ENCODE assay signal across 8 mouse cellular contexts in genomic region chr3:58524246-58524645, GRCm38 (mm10). TPM values are rescaled to one million over a fixed set of nuclear protein-coding genes. Genes with fewer than 3 reads are reported as not detected.
A peak's percentile ranks its signal among the peaks of the same experiment; 100 is the strongest.
DNase-seq lines count a peak whose midpoint lies in the region; ATAC-seq and TF ChIP-seq lines count a peak whose summit lies in the region.

No protein-coding gene starts in this region.

- H3K27me3 ChIP-seq in lung, postnatal 0 days (replicated peaks; ENCODE audit: insufficient read depth, low read length) = no peaks in the 10 kb centered on the region
- H3K27me3 ChIP-seq in embryonic facial prominence, embryonic 14.5 days (replicated peaks; ENCODE audit: control insufficient read depth, insufficient read depth, low read length) = no peaks in the 10 kb centered on the region
- H3K27me3 ChIP-seq in limb, embryonic 10.5 days (ENCODE audit: low read depth, poor library complexity, severe bottlenecking) = no peaks in the 10 kb centered on the region
- no peaks in the 10 kb centered on the region for H3K27me3 ChIP-seq in stomach, embryonic 14.5 days (ENCODE audit: control insufficient read depth, insufficient read depth, low read length)

- H3K27ac ChIP-seq in lung, postnatal 0 days (ENCODE audit: low read length) = no peak overlapping the region
- no peak overlapping the region for H3K27ac ChIP-seq in embryonic facial prominence, embryonic 14.5 days (replicated peaks; ENCODE audit: low read depth, low read length)
- H3K27ac ChIP-seq in limb, embryonic 10.5 days = no peak overlapping the region
- H3K27ac ChIP-seq in stomach, embryonic 14.5 days (ENCODE audit: low read length) = no peak overlapping the region

- peak overlapping the region; percentile 88 for H3K4me2 ChIP-seq in lung, postnatal 0 days (replicated peaks; ENCODE audit: low read depth, low read length)
- H3K4me2 ChIP-seq in embryonic facial prominence, embryonic 14.5 days (ENCODE audit: low read depth, low read length) = peak overlapping the region; percentile 82
- peak overlapping the region; percentile 69 for H3K4me2 ChIP-seq in stomach, embryonic 14.5 days (replicated peaks; ENCODE audit: low read depth, low read length)

- H3K9ac ChIP-seq in lung, postnatal 0 days (replicated peaks; ENCODE audit: low read depth) = peak overlapping the region; percentile 96; the same call in 1 of the 2 replicates
- H3K9ac ChIP-seq in embryonic facial prominence, embryonic 14.5 days (ENCODE audit: low read depth, low read length) = peak overlapping the region; percentile 95
- H3K9ac ChIP-seq in stomach, embryonic 14.5 days (replicated peaks; ENCODE audit: low read depth, low read length) = no peak overlapping the region; the same call in 1 of the 2 replicates

- no peak for ATAC-seq in lung, postnatal 0 days
- ATAC-seq in embryonic facial prominence, embryonic 14.5 days (ENCODE audit: low read depth) = no peak
- no peak for ATAC-seq in stomach, embryonic 14.5 days (ENCODE audit: insufficient number of reproducible peaks, insufficient read depth, low FRiP score, low read depth)

- H3K4me3 ChIP-seq in lung, postnatal 0 days (ENCODE audit: low read depth, low read length) = peak overlapping the region; percentile 94
- H3K4me3 ChIP-seq in embryonic facial prominence, embryonic 14.5 days (ENCODE audit: low read depth, low read length) = peak overlapping the region; percentile 95
- peak overlapping the region; percentile 70 for H3K4me3 ChIP-seq in limb, embryonic 10.5 days
- peak overlapping the region; percentile 92 for H3K4me3 ChIP-seq in stomach, embryonic 14.5 days (ENCODE audit: low read depth, low read length)

- no peak for TF ChIP-seq EP300 in lung, postnatal 0 days (IDR thresholded peaks at IDR 0.05)

- H3K9me3 ChIP-seq in lung, postnatal 0 days (ENCODE audit: low read length) = no peaks in the 10 kb centered on the region
- H3K9me3 ChIP-seq in embryonic facial prominence, embryonic 14.5 days (ENCODE audit: control insufficient read depth, low read length) = no peaks in the 10 kb centered on the region
- no peaks in the 10 kb centered on the region for H3K9me3 ChIP-seq in limb, embryonic 10.5 days (replicated peaks)
- H3K9me3 ChIP-seq in stomach, embryonic 14.5 days (ENCODE audit: control insufficient read depth, low read depth, low read length) = no peaks in the 10 kb centered on the region

- peaks cover 3% of the 10 kb centered on the region; the same call in 1 of the 2 replicates for H3K4me1 ChIP-seq in lung, postnatal 0 days (ENCODE audit: insufficient read depth, low read depth, low read length)
- peaks cover 18% of the 10 kb centered on the region for H3K4me1 ChIP-seq in embryonic facial prominence, embryonic 14.5 days (ENCODE audit: control insufficient read depth, insufficient read depth, low read length)
- peaks cover 13% of the 10 kb centered on the region for H3K4me1 ChIP-seq in limb, embryonic 10.5 days
- H3K4me1 ChIP-seq in stomach, embryonic 14.5 days (ENCODE audit: control insufficient read depth, insufficient read depth, low read length) = peaks cover 9% of the 10 kb centered on the region; the same call in 1 of the 2 replicates

- WGBS in lung, postnatal 0 days = 30% methylated on average over 4 of the region's 4 CpGs
- WGBS in embryonic facial prominence, embryonic 14.5 days = 48% methylated on average over 4 of the region's 4 CpGs
- WGBS in limb, embryonic 10.5 days = 71% methylated on average over 4 of the region's 4 CpGs
- WGBS in stomach, embryonic 14.5 days = 40% methylated on average over 4 of the region's 4 CpGs

- no peaks in the 10 kb centered on the region for H3K36me3 ChIP-seq in lung, postnatal 0 days (ENCODE audit: insufficient read depth, low read length)
- peaks cover 28% of the 10 kb centered on the region for H3K36me3 ChIP-seq in embryonic facial prominence, embryonic 14.5 days (ENCODE audit: control insufficient read depth, insufficient read depth, low read length)
- H3K36me3 ChIP-seq in limb, embryonic 10.5 days = peaks cover 38% of the 10 kb centered on the region
- H3K36me3 ChIP-seq in stomach, embryonic 14.5 days (ENCODE audit: control insufficient read depth, insufficient read depth, low read length) = peaks cover 16% of the 10 kb centered on the region

- no peak for TF ChIP-seq CTCF in lung, postnatal 0 days (IDR thresholded peaks at IDR 0.05)

- peak; percentile 30 for DNase-seq in lung, postnatal 0 days (ENCODE audit: low spot score)
- DNase-seq in lung, postnatal 4 days = no peak
- DNase-seq in embryonic facial prominence, embryonic 14.5 days (ENCODE audit: low spot score) = peak; percentile 3
- no peak for DNase-seq in limb, embryonic 10.5 days (ENCODE audit: low spot score)
- no peak for DNase-seq in yolk sac, embryonic 10.5 days (ENCODE audit: low spot score)
- no peak for DNase-seq in adrenal gland, postnatal 36 days
- no peak for DNase-seq in cerebellum, adult 18-20 months

RNA-seq across cellular contexts. Expression of gene Eif2a, which starts 1.4 kb away (rescaled TPM):
- polyA plus RNA-seq in lung, postnatal 0 days (2015; fragmentation: Nextera tagmentation; extraction: Ambion mirVana) = 25.7 and 28.7 TPM in 2 replicates
- 52.8 and 54.6 TPM in 2 replicates for polyA plus RNA-seq in embryonic facial prominence, embryonic 14.5 days (2014; fragmentation: Nextera tagmentation; extraction: Ambion mirVana)
- polyA plus RNA-seq in limb, embryonic 10.5 days (2016; fragmentation: Nextera tagmentation; extraction: Ambion mirVana) = 60.3 and 62.8 TPM in 2 replicates
- polyA plus RNA-seq in stomach, embryonic 14.5 days (2014; fragmentation: Nextera tagmentation; extraction: Ambion mirVana) = 56.1 and 59.5 TPM in 2 replicates
- 10 to 100 TPM; 43.3 to 52.8 TPM for total RNA-seq in adrenal gland, postnatal 36 days (2021)

RNA-seq across cellular contexts. Expression of gene Serp1, which starts 1.4 kb away (rescaled TPM):
- polyA plus RNA-seq in lung, postnatal 0 days (2015; fragmentation: Nextera tagmentation; extraction: Ambion mirVana) = 117 and 126 TPM in 2 replicates
- 176 and 184 TPM in 2 replicates for polyA plus RNA-seq in embryonic facial prominence, embryonic 14.5 days (2014; fragmentation: Nextera tagmentation; extraction: Ambion mirVana)
- polyA plus RNA-seq in limb, embryonic 10.5 days (2016; fragmentation: Nextera tagmentation; extraction: Ambion mirVana) = 151 and 167 TPM in 2 replicates
- polyA plus RNA-seq in stomach, embryonic 14.5 days (2014; fragmentation: Nextera tagmentation; extraction: Ambion mirVana) = 119 and 143 TPM in 2 replicates
- total RNA-seq in adrenal gland, postnatal 36 days (2021) = 100 to 1,000 TPM; 123 to 135 TPM

RNA-seq across cellular contexts. Expression of gene Selenot, which starts 52.2 kb away (rescaled TPM):
- polyA plus RNA-seq in lung, postnatal 0 days (2015; fragmentation: Nextera tagmentation; extraction: Ambion mirVana) = 15.1 and 18.9 TPM in 2 replicates
- polyA plus RNA-seq in embryonic facial prominence, embryonic 14.5 days (2014; fragmentation: Nextera tagmentation; extraction: Ambion mirVana) = 25.9 and 26.1 TPM in 2 replicates
- polyA plus RNA-seq in limb, embryonic 10.5 days (2016; fragmentation: Nextera tagmentation; extraction: Ambion mirVana) = 14.9 and 15.5 TPM in 2 replicates
- 20.1 and 23.0 TPM in 2 replicates for polyA plus RNA-seq in stomach, embryonic 14.5 days (2014; fragmentation: Nextera tagmentation; extraction: Ambion mirVana)
- total RNA-seq in adrenal gland, postnatal 36 days (2021) = 100 to 1,000 TPM; 142 to 148 TPM

Comparison
In these comparisons a context has a peak if more than half of its experiments do, and no peak if none do; other contexts are left out.
1. DNase-seq: peak in lung, postnatal 0 days (single experiment) and embryonic facial prominence, embryonic 14.5 days (single experiment); none in lung, postnatal 4 days (0 of 2), limb, embryonic 10.5 days (single experiment), yolk sac, embryonic 10.5 days (single experiment), adrenal gland, postnatal 36 days (0 of 2) and cerebellum, adult 18-20 months (0 of 2).
2. Peak in every context shown above with its lines, with median percentiles within 50 percentile points of each other: H3K4me2 ChIP-seq and H3K4me3 ChIP-seq.